8 mouse cellular contexts compared by ENCODE assay signal in genomic region chr2:27514639-27515328, GRCm38 (mm10). TPM values are rescaled to one million over a fixed set of nuclear protein-coding genes. Genes with fewer than 3 reads are reported as not detected.
DNase-seq lines count a peak whose midpoint lies in the region; ATAC-seq lines count a peak whose summit lies in the region.

Gene Wdr5 (plus strand): TSS chr2:27515157.

- DNase-seq in adrenal gland, adult (ENCODE audit: inconsistent age in 2 of 2, low spot score in 1 of 2), result peak; percentile 97 to 100
- peak; percentile 95 for DNase-seq in embryo, embryonic 10.5 days (ENCODE audit: low spot score)
- DNase-seq in gastrocnemius, postnatal 14 days, result peak; percentile 97
- DNase-seq in left cerebral cortex, postnatal 10 days (ENCODE audit: extremely low spot score in 1 of 2, low spot score in 2 of 2), result peak; percentile 92 to 97
- DNase-seq in right cerebral cortex, postnatal 25 days, result peak; percentile 97
- DNase-seq in urinary bladder, postnatal 4 days (ENCODE audit: low spot score in 2 of 2), result peak; percentile 96 to 99

- intact Hi-C loops in gastrocnemius, postnatal 14 days (cut with DNase I; ENCODE audit: low total_unique reads), result loop anchor here (5.0 kb wide), 1 partner anchor 42 kb away; no protein-coding TSS in a partner anchor
- intact Hi-C loops in left cerebral cortex, postnatal 10 days (cut with DNase I), result loop anchor here (5.0 kb wide), 1 partner anchor 37 kb away; no protein-coding TSS in a partner anchor

- ATAC-seq in inflammation-experienced regulatory T-cells, adult 6 months, result peak; percentile 86
- peak; percentile 84 for ATAC-seq in megakaryocyte-erythroid progenitor cell, adult 5-6 weeks (replicated peaks; ENCODE audit: low FRiP score, low TSS enrichment, poor library complexity, severe bottlenecking)

RNA-seq across cellular contexts. Expression of gene Wdr5, which starts in this region (rescaled TPM):
- total RNA-seq in gastrocnemius, postnatal 14 days (2021), result 10 to 100 TPM; 17.5 to 20.9 TPM
- 10 to 100 TPM; 15.3 to 16.2 (median 15.6) TPM for polyA plus RNA-seq in inflammation-experienced regulatory T-cells, adult 6 months (2017; shearing (Covaris generic))
- 10 to 100 TPM; 43.6 to 44.9 TPM for total RNA-seq in left cerebral cortex, postnatal 10 days (2021)
- total RNA-seq in megakaryocyte-erythroid progenitor cell, adult 5-6 weeks (2014; fragmentation: Nextera tagmentation), result 70.9 and 89.0 TPM in 2 replicates
- total RNA-seq in megakaryocyte-erythroid progenitor cell, adult 5-6 weeks (2017), result 87.0 and 91.8 TPM in 2 replicates

Comparison
In these comparisons a context has a peak if more than half of its experiments do, and no peak if none do; other contexts are left out.
1. Peak in every context shown above with its lines: DNase-seq and ATAC-seq.